Mouse (Mus musculus) gastrocnemius, postnatal 10 days (tissue): Measurements from ENCODE around the gene Lhpp. TPM values are rescaled to one million over a fixed set of nuclear protein-coding genes. Genes with fewer than 3 reads are reported as not detected.

ENCODE experiments used
- DNase-seq: peaks from one replicate; pipeline ENCODE4 v3.0.0; 2021; ENCODE audit warnings: mixed read lengths
- total RNA-seq, 2 experiments: library from RNA; stranded (reverse); gene quantifications; 2 replicates each; pipeline ENCODE4 v1.2.3; 2021

Lhpp gene
- total RNA-seq, 2 experiments from 2014 or later: 9.6 to 11.7 TPM

DNA sequence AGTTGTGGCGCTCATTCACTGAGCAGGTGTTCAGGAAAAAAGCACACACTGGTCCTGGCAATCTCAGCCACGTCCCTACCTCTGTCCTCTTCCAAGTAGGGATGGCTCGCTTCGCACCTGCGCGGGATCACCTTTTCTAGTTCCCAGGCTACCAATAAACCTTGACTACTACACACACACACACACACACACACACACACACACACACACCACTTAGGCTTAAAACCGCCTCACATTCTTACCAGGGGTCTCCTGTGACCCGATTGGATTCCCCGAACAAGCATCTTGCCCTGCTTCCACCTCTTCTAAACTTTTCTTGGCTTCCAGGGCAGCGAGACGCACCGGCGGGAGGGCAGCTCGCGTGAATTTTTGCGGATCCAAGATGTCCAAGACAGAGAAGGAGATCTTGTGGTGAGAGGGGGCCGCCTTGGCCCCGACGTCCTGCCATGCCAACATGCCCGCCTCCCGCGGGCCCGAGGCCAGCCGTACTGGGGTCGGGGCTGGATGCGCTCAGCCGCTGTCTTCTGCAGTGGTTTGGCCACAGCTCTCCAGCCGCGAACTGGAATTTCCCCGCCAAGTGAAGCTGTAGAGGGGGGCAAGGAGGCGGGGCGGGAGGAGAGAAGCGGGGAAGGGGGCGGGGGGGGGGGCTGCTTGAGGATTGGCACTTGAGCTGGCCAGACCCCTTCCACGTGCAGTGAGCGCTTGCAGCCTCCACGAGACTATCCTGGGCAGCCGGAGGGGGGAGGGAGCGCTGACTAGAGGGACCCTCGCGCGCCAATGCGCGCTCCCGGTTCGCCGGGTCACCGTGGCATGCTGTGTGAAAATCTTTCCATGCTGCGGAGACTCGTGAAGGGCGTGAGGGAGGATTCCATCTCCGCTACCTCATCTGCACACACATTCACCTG is 11.1 kb upstream of the Lhpp start, which contains the start of gene Nkx1-2:
Gene Nkx1-2, minus strand, starts transcription at position 567 of the 905 bp plus-strand sequence.
- DNase-seq: no peak

DNA sequence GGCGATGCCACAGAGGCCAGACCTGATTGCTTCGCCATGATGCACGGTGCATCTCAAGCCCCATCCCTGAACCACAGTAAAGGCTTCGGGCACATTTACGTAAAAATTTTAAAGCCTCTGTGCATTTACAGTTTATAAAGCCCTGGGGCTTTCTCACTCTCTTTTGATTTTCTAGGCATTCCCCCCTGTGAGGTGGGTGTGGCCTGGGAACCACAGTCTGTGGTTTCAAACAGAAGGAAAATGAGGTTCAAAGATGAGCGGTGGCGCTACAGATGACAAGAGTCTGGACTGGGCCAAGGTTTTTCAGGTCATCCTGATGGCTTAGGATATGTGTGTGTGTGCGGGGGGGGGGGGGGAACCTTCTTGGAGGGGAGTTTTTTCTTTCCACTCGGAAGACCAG is 10.4 kb upstream of the Lhpp start:
- no peak for DNase-seq

DNA sequence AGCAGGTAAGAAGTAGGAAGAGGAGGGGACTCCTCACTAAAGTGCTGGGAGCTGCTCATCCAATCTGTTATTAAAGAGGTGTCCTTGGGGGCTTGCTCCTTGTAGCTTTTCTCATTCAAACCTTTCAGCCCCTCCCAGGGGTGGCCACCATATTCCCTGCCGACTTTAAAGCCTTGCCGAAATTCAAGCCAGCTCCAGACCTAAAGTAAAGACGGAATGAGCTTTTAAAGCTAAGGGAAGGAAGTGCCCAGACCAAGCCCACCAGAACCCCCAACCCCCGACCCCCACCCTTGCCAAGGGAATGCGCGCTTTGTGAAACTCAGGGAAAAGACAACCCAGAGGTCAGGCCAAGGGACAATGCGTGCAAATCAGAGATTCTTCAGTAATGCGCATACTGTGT is 9.5 kb upstream of the Lhpp start:
- DNase-seq: no peak

DNA sequence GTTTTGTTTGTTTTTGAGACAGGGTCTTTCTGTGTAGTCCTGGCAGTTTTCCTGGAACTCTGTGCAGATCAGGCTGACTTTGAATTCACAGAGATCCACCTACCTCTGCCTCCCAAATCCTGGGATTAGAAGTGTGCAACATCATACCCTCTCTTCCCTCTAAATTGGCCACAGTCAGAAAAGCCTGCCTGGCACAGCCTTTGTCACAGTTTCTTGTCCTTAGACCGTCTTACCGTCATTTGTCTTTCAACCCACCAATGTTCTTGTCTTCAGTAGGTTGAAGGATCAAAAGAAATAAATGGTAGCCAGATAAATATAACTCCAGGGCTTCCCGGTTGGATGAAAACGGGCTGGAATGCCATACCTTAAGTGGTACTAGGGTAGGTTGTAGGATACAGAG is 5.7 kb upstream of the Lhpp start:
- DNase-seq: no peak

DNA sequence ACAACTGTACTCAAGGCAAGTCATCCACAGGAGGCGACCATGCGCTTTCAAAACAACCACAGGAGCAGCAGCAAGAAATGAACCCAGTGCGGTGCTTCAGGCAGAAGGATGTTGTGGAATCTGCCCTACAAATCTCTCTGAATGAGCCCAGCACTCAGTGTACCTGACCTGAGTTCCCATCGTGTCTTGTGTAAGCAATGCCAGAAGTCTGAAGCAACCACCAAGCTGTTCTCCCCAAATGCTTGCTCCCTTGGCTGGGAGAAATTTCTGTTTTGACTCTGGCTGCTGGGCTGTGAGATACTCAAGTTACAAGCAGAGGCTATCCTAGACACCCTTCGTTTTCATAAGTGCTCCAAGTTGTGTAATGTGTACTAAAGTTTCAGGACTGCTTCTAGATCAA is 4.7 kb upstream of the Lhpp start:
- DNase-seq: no peak

DNA sequence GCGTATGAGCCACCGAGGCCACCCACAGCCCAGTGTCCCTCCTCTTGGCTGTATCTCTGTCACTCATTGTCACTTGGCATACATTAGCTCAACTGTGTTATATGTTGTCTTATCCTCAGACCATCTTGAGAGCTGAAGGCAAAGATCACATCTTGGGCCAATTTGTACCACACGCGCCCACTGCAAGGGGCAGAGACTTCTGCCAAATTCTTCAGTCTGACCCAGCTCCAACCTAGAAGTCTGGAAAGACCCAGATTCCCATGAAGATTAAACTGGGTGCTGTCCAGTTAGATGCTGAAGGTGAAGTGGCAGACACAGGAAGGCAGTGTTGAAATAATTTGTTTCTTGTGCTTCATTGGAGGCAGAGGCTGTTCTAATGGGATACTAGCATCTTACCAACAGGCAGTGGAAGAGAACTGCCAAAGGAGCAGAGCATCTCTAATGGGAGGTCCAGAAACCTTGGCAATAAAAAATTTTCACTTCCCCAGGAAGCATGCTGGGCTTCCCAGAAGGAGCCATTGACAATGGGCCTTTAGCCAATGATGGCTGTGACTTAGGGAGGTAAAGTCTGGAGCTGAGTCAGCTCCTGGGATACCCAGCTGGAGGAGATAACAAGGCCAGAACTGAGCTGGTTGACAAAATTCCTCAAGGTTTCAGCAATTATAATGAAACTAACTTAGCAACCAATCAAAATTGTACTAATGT is 2.0 kb upstream of the Lhpp start:
- DNase-seq: no peak

DNA sequence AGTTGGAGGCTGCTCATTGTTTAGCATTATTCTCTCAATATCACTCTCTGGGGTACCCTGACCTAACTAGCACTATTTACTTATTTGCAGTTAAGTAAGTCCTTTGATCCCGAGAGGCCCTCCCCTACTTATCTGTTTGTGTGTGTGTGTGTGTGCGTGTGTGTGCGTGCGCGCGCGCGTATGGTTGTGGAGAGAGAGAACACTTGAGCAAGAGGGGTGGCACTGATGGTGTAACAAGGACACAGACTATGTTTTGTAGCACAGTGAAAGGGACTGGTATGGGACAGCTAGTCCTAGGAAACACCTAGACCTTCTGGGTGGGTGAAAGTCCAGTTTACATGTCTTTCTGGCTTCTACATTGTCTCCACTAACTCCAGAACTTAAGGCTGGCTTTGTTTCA is 1.1 kb downstream of the Lhpp start:
- no peak for DNase-seq

DNA sequence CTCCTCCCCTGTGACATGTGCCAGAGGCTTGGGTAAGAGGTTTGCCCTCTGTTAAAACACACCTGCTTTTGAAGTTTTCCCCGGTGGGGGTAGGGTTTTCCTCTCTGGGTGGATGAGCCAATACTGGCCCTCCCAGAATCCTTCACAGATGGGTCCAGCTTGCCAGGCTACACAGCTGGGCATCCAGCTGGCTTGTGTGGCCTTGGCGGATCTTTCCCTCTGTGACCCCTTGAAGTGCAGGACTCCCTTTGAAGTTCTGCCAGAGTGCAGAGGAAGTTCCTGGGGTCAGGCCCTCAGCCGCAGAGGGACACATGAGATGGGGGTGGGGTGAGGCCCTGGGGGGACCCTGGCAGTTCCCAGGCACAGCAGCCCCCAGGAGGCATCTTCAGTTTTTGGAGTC is 4.9 kb downstream of the Lhpp start:
- DNase-seq: no peak

DNA sequence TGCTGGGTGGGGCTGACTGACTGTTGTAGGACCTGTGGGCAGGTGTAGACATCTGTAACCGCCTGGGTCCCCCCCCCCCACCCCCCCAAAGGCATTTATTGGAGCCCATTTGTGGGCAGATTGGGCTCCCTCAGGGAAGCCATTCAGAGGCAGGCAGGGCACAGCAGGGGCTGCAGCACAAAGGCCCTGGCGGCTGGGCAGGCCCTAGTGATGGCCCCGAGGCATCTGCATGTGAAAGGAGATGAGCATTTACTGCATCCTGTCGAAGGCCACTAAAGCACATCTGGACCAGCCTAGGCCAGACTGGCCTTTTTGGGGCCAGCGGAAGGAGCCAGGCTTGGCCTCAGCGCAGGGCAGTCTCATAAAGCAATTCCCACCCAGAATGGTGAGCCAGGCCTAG is 6.0 kb downstream of the Lhpp start:
- DNase-seq: no peak

DNA sequence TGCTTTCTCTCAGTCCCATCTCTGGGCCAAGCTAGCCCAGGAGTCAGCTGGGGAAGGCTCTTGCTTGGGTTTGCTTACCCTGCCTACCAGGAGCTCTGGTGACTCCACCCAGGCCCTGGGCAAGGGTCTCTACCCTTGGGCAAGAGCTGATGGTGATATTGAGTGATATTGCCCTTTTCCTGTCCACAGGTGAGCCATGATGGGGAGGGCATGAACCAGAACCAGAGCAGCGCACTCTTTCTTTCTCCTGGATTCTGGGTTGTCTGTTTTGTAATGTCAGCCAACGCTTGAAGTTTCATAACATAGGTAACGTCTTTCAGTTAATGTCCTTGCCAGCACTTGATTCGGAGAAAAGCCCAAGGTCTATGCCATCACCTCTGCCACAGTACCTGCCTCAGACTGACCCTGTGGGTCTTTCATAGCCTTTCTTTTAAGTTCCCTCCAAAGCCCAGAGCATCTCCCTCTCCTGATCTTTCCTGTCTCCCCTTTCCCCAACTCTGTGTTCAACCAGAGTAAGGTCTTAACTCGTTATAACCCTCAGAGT is 6.7 kb downstream of the Lhpp start:
- DNase-seq: no peak

DNA sequence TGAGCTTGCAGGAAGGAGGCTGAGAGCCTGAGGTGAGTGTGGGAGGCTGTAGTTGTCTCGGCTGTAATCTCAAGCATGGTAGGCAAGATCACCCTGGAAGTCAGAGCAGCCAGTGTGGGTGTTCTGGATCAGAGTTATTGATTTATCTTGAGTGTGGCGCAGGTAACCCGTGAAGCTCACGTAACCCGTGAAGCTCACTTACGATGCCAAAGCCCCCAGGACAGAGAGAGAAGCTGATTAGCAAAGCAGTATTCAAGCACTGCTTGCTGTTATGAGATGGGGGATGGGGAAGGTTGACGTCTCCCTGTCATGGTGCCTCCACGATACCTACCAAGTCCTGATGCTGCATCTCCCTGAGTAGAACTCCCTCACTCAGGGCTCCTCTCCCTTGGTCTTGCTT is 9.1 kb downstream of the Lhpp start:
- no peak for DNase-seq

DNA sequence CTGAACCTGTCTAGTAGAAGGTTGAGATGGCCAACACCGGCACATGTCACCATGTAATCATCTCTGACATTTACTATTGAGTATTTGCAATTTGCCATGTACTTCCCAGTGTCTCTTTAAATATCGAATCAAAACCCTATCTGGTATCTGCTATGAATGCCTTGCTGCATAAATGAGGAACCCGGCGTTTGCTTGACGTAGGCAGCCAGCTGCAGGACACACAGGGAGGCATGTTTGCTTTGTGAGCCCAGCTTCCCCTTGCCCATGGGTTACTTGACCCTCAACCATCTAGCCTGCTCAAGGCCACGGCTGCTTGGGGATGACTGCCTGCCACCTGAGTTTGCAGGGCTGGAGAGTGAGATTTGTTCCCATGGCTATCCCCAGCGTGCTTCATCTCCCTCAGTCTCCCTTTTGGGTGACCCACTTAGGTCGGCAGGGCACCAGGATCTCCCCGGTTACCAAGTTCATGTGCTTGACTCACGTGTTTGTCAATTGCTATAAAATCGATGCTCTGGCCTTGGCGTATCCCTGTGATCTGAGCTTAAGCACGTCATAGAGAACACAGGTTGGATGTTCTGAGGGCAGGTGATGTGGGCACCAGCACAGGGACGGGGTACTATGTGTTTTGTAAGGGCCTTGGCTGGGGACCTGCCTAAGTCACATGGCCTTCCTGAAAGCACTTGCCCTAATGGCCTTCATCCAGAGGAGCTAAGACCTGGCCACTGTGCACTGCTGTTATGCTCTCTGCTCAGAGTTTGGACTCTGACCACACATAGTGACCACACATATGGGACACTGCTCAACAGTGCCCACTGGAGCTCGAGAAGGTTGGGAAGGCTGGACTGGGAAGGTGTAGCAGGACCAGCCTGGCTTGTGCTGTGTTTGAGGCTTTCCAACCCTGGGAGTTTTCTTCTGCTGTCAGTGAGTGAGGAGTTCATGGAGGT is 9.8 kb downstream of the Lhpp start:
- DNase-seq: no peak

DNA sequence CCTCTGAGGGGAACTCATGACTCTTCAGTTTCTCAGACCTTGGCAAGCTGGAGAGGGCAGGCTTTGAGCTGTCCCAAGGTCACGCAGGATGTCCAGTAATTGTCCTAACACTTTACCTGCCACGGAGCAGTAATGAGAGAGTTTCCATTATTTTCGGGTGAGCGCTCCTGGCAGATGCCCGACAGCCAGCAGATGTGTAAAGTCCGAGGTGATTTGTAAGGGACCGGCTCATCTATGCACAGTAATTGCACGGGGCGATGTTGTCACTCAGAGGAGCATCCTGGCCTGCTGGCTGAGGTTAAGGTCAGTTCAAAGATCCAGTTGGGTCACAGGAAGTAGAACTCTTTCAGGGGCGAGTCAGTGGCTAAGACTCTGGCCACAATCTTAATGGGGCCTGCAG is 13.7 kb downstream of the Lhpp start:
- DNase-seq: no peak

DNA sequence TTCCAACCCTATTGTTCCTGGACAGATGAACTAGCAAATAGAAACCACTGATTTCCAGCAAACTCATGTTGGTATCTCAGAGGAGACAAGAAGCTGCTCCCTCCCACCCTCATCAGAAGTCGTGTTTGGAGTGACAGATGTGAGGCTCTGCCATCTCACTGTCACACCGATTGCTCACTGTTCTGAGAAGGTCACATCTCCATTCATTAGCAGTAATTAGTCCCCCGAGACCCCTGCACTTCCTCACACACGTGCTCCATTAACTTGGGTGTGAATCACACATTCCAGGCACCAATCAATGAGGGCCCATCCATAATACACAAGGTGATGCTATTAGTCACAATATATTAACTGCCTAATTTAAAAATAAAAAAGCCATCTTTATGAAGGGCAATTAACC is 15.7 kb downstream of the Lhpp start:
- DNase-seq: no peak

DNA sequence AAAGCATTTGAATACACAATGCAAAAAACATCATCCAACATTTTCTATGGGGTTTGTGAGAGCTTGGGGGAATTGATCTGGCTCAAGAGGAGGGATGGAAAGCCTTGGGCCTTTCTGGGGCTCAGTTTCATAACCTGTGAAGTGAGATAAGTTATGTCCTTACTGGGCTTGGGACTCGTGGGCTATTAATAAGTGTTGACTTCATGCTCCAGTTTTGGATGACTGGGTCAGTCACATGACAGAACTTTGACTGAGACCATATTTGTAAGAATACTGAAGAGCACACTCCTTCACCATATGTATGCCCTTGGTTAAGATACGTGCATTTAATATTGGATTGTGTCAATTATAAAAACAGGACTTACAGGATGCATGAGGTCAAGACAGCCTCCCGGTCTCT is 17.0 kb downstream of the Lhpp start:
- DNase-seq: no peak

DNA sequence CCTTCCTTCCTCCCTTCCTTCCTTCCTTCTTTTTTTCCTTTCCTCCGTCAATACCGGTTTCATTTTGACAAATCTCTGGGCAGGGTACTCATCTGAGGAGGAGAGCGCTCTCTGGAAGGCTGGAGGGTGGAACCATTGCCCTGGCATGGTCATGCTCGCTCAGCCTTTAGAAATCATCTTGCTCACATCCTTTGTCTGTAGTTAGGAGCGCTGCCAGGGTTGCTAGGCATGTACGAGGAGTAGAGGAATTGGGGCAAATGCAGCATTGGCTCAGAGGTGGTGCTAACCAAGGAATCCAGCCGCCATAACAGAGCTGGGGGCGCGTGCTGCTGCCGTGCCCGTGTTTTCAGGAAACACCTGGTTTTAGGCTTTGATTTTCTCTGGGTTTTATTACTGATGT is 20.9 kb downstream of the Lhpp start:
- DNase-seq: no peak

DNA sequence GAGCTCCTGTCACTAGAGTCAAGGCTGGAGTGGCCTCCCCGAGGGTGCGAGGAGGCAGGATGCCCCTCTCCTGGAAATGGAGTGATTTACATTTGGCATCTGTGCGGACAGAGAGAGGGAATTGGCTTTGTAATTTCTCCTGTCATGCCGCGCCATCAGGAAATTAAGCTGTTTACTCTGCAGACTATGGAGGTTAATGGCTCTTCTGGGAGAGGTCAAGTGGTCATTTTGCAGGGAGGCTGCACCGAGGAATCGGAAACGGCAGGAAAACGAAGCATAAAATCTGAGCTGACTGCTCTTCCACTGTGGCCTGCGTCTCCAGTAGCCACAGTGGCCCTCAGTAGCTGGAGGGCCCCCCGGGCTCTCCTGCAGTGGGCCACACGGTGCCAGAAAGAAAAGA is 26.9 kb downstream of the Lhpp start:
- DNase-seq: no peak

DNA sequence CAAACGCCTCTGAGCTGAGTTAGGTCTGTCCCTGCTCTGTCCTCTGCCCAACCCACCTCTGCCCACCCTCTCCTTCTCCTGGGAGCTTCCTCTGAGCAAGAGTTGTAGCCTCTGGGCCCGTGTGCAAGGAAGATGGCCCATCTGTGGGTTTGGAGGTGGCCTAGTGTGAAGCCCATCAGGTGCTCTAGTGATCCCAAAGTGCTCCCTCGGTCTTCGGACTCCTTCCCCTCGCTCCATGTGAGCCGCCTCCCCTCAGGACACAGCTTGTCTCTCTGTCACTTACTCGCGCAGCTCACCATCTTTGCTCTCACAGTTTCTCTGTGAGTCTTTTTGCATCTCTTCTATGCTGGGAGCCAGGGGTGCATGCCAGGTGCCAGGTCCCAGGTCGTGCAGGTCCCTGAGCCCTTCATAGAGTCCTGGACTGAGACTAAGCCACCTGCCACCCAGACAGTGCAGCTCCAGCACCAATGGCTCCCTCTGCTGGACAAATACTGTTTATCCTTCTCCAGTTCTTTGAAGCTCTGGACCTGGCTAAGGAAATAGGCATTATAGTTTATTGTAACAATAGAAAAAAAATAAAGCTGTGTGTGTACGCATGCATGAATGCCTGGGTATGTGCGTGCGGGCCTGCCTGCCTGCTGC is 28.1 kb downstream of the Lhpp start:
- DNase-seq: no peak

DNA sequence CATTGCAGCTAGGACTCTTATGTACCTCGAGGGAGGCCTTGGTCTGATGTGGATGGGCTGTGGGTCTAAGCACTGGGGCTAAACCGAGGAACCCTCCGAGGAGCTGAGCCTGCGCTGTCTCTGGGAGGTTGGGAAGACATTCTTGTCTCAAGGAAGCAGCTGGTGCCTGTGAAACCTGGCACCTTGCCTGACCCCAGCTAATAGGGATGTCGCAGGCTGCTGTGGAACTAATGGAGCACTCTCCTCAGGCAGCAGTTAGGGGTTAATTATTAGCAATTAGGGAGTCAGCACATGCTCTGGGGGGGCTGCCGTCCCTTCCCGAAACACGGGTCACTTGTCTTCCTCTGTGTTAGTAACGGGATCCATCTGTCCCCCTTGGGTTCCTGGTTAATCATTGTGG is 30.5 kb downstream of the Lhpp start:
- DNase-seq: peak; percentile 59

DNA sequence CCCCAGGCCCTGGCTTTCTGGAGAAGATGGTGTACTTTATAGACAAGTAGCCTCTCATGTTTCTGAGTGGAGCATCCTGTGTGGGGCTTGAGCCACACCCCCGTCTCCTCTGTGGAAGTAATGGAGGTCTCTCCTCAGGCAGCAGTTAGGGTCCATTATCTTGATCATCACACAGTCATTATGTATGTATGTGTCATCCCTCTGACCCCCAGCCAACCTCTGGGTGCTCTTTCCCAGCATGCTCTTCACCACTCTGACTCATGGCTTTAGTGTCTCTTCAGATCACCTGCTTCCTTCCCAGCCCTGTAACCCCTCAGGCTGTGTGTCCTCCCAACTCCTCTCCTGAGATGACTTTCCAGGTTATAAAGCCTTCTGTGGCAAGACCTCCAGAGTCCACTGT is 31.2 kb downstream of the Lhpp start:
- no peak for DNase-seq

DNA sequence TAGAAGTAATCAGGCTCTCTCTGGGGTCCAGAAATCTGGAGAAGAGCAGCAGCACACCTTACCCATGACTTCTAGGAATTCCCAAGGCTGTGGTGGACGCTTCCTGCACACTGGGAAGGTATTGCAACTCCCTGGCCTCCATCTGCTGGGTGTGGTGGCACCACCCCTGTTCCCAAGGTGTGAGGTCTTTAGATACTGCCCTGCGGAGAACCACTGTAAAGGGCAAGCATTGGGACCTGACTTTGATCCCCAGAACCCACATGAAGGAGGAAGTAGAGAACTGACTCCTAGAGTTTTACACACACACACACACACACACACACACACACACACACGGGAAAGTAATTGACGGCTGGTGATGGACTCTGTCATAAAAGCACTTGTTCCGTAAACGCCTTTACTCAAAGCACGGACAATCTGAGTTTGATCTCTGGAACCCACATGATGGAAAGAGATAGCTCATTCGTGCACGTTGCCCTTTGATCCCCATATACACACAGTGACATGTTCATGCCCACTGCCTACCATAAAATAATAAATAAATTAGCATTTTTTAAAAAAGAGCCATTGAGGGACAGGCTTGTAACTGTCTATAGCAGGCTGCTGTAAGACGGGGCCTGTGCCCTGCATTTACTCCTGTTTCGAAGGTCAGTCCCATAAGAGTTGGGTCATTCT is 34.3 kb downstream of the Lhpp start:
- DNase-seq: no peak
